Mouse (Mus musculus) neural tube, embryonic 11.5 days (tissue): Measurements from ENCODE around the gene Gjb3. TPM values are rescaled to one million over a fixed set of nuclear protein-coding genes. Genes with fewer than 3 reads are reported as not detected.

ENCODE experiments used
- ATAC-seq: fragments of 200-750 bp; cut with Nextera tagmentation; 2 replicates; pipeline ENCODE4 v1.8.0; 2017; ENCODE audit warnings: moderate number of reproducible peaks, mild to moderate bottlenecking, moderate TSS enrichment, moderate library complexity; ENCODE audit not compliant: insufficient read depth, low FRiP score, low TSS enrichment
- DNase-seq: peaks from one replicate; pipeline ENCODE4 v3.0.0-alpha.2; 2015; ENCODE audit warnings: low spot score
- H3K27ac ChIP-seq: fragments of 300-500 bp; sonication (generic); 2 replicates; pipeline ENCODE4 v1.5.1; 2014; ENCODE audit warnings: low read depth, mild to moderate bottlenecking, low read length
- H3K27me3 ChIP-seq: fragments of 300-500 bp; sonication (generic); 2 replicates; pipeline ENCODE4 v1.6.1; 2014; ENCODE audit warnings: mild to moderate bottlenecking, low read length, mixed read lengths; ENCODE audit not compliant: control insufficient read depth, insufficient read depth
- H3K36me3 ChIP-seq: fragments of 300-500 bp; sonication (generic); 2 replicates; pipeline ENCODE4 v1.6.1; 2014; ENCODE audit warnings: mild to moderate bottlenecking, low read length, moderate library complexity, mixed read lengths; ENCODE audit not compliant: control insufficient read depth, insufficient read depth
- H3K4me1 ChIP-seq: fragments of 300-500 bp; sonication (generic); 2 replicates; pipeline ENCODE4 v1.6.1; 2014; ENCODE audit warnings: low read length, mixed read lengths; ENCODE audit not compliant: control insufficient read depth, insufficient read depth
- H3K4me2 ChIP-seq: fragments of 300-500 bp; sonication (generic); 2 replicates; pipeline ENCODE4 v1.6.1; 2014; ENCODE audit warnings: low read depth, mild to moderate bottlenecking, moderate library complexity
- H3K4me3 ChIP-seq: fragments of 300-500 bp; sonication (generic); 2 replicates; pipeline ENCODE4 v1.5.1; 2014; ENCODE audit warnings: low read depth, low read length
- H3K9ac ChIP-seq: fragments of 300-500 bp; sonication (generic); 2 replicates; pipeline ENCODE4 v1.6.1; 2014; ENCODE audit warnings: mild to moderate bottlenecking, low read length
- H3K9me3 ChIP-seq: fragments of 300-500 bp; sonication (generic); 2 replicates; pipeline ENCODE4 v1.6.1; 2016; ENCODE audit warnings: low read length; ENCODE audit not compliant: control insufficient read depth
- WGBS: fragments of 180-500 bp; shearing (Covaris S2); extraction: QIAGEN DNeasy Blood & Tissue Kit; methylation state at CpG from one replicate; pipeline ENCODE4 v1.1.7; 2014; 5-methylcytosine and 5-hydroxymethylcytosine counted together
- polyA plus RNA-seq: library from polyadenylated mRNA; unstranded; fragments of >200 nt; fragmentation: Nextera tagmentation; extraction: Ambion mirVana; gene quantifications from 2 replicates; pipeline ENCODE4 v1.2.1, GENCODE M21; 2014

Gene Gjb3
- polyA plus RNA-seq, 1 experiment from 2014 or later = 2.5 TPM

GRCm38 (mm10) chr4:127352594-127352993 lies 21.9 kb upstream of the Gjb3 start:
- Histone ChIP-seq H3K36me3 (no peaks in the 10 kb centered on the region), H3K9ac (no peak overlapping the region), H3K4me2 (no peak overlapping the region), H3K27ac (no peak overlapping the region), H3K4me1 (no peaks in the 10 kb centered on the region), H3K27me3 (no peaks in the 10 kb centered on the region), H3K9me3 (no peaks in the 10 kb centered on the region), H3K4me3 (no peak overlapping the region)
- DNase-seq (no peak), ATAC-seq (no peak)
- WGBS = 38% methylated on average over 1 of the region's 1 CpGs

- no peaks in the 10 kb centered on the region for H3K4me1 ChIP-seq
- no peak for DNase-seq
- H3K9ac ChIP-seq = no peak overlapping the region
- H3K4me2 ChIP-seq = no peak overlapping the region
- no peak overlapping the region for H3K27ac ChIP-seq
- ATAC-seq = no peak
- H3K36me3 ChIP-seq = no peaks in the 10 kb centered on the region
- H3K4me3 ChIP-seq = no peak overlapping the region
- 67% methylated on average over 4 of the region's 4 CpGs for WGBS
- H3K27me3 ChIP-seq = no peaks in the 10 kb centered on the region
- no peaks in the 10 kb centered on the region for H3K9me3 ChIP-seq
These were observed 19.1 kb upstream of the Gjb3 start for GRCm38 (mm10) chr4:127349560-127350300.

DNA sequence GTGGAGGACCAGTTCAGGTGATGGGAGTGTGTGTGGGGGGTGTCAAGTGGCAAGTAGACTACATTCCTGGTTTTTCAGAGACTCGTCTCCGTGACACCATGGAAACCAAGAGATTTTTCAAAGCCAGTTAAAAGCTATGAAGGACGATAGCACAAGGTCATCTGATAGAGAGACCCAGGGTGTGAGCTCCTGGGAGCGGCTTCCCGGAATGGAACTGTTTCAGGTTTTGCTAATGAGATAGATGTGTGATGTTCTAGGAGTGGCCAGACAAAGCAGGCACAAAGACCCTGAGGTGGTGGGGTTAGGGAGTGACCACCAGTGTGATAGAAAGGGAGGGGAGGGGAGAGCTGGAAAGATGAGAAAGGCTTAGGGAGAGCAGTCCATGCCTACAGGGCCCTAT lies 14.4 kb upstream of the Gjb3 start:
- H3K4me2 ChIP-seq = no peak overlapping the region
- H3K4me1 ChIP-seq = no peaks in the 10 kb centered on the region
- no peak overlapping the region for H3K4me3 ChIP-seq
- no peaks in the 10 kb centered on the region for H3K27me3 ChIP-seq
- no peak for DNase-seq
- H3K27ac ChIP-seq = no peak overlapping the region
- ATAC-seq = no peak
- no peak overlapping the region for H3K9ac ChIP-seq
- 87% methylated on average over 5 of the region's 5 CpGs for WGBS
- no peaks in the 10 kb centered on the region for H3K36me3 ChIP-seq
- no peaks in the 10 kb centered on the region for H3K9me3 ChIP-seq

DNA sequence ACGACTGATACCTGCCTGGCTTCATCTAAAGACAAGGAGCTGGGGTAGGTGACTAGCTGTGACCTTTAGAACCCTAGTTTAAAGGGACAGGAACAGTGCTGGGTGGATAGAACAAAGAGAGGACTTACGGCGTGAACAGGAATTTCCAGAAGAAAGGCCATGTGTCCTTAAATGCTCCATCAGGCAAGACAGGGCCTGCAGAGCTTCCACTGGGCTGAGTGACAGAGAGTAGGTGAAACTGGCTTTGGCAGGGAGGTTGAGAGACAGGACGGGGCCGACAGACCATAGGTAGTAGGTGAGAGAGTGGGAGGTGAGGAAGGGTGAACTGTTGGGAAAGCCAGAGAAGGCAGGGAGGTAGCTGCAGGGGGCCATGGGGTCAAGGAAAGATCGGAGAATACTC lies 10.7 kb upstream of the Gjb3 start:
- H3K4me3 ChIP-seq = no peak overlapping the region
- WGBS = 64% methylated on average over 6 of the region's 6 CpGs

DNA sequence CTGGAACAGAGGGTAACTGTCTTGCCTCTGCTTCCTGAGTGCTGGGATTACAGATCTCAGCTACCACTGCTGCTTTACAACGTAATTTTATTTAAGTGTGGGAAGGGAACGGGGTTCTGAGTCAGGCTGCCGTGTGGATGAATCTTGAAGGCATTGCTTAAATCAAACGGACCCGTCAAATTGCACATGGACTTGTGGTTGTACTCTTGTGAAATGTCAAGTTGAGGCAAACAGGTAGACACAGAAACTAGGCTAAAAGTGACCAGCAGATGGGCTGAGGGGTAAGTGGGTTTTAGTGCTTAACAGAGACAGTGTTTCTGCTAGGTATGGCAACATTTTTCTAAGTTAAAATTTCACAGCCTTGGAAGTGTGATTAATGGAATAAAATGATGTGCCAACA lies 7.0 kb upstream of the Gjb3 start:
- Histone ChIP-seq H3K4me2 (no peak overlapping the region), H3K9me3 (no peaks in the 10 kb centered on the region), H3K9ac (no peak overlapping the region), H3K27ac (no peak overlapping the region), H3K36me3 (no peaks in the 10 kb centered on the region), H3K4me1 (no peaks in the 10 kb centered on the region), H3K4me3 (no peak overlapping the region), H3K27me3 (no peaks in the 10 kb centered on the region)
- DNase-seq = no peak
- 90% methylated on average over 5 of the region's 5 CpGs for WGBS
- no peak for ATAC-seq

More for the DNA sequence above, 10.7 kb upstream of the Gjb3 start:
- Histone ChIP-seq H3K9ac (no peak overlapping the region), H3K27ac (no peak overlapping the region), H3K4me1 (no peaks in the 10 kb centered on the region), H3K9me3 (no peaks in the 10 kb centered on the region), H3K4me2 (no peak overlapping the region), H3K36me3 (no peaks in the 10 kb centered on the region), H3K27me3 (no peaks in the 10 kb centered on the region)
- ATAC-seq (no peak), DNase-seq (no peak)

GRCm38 (mm10) chr4:127334870-127335504 lies 4.3 kb upstream of the Gjb3 start:
- H3K4me2 ChIP-seq = no peak overlapping the region
- H3K9ac ChIP-seq = no peak overlapping the region
- H3K27ac ChIP-seq = no peak overlapping the region
- peaks cover 16% of the 10 kb centered on the region for H3K27me3 ChIP-seq
- WGBS = 41% methylated on average over 5 of the region's 5 CpGs
- no peak for DNase-seq
- H3K4me1 ChIP-seq = peaks cover 5% of the 10 kb centered on the region; the same call in 1 of the 2 replicates
- no peaks in the 10 kb centered on the region for H3K36me3 ChIP-seq
- no peaks in the 10 kb centered on the region for H3K9me3 ChIP-seq
- no peak for ATAC-seq
- no peak overlapping the region for H3K4me3 ChIP-seq

- no peak overlapping the region for H3K27ac ChIP-seq
- peaks cover 5% of the 10 kb centered on the region; the same call in 1 of the 2 replicates for H3K4me1 ChIP-seq
- peaks cover 33% of the 10 kb centered on the region for H3K27me3 ChIP-seq
- no peaks in the 10 kb centered on the region for H3K9me3 ChIP-seq
- H3K4me2 ChIP-seq = no peak overlapping the region
- H3K9ac ChIP-seq = no peak overlapping the region
- WGBS = 16% methylated on average over 13 of the region's 13 CpGs
- H3K36me3 ChIP-seq = no peaks in the 10 kb centered on the region
- no peak for DNase-seq
- no peak for ATAC-seq
- no peak overlapping the region for H3K4me3 ChIP-seq
These were observed 527 bp upstream of the Gjb3 start for GRCm38 (mm10) chr4:127331171-127331570.

DNA sequence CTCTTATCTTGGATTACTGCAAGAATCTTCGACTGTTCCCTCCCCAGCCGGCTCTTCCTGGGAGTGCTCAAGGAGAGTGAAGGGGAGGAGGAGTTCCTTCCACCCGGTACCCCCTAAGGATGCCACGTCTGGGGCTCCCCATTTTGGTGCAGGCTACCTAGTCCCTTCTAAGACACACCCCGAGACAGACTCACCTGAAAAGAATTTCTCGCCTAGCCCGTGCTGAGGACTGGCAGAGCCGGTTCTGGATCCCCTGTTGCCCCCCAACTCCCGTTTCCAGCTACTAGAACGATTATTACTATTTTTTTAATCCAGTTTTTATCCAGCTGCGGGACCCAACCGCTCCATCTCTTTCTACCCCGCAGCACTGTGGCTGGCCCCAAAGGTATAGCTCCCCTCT lies 893 bp downstream of the Gjb3 start:
- H3K27ac ChIP-seq = no peak overlapping the region
- H3K4me1 ChIP-seq = peaks cover 5% of the 10 kb centered on the region; the same call in 1 of the 2 replicates
- H3K27me3 ChIP-seq = peaks cover 33% of the 10 kb centered on the region
- no peaks in the 10 kb centered on the region for H3K9me3 ChIP-seq
- no peaks in the 10 kb centered on the region for H3K36me3 ChIP-seq
- ATAC-seq (no peak), DNase-seq (no peak)
- 1% methylated on average over 13 of the region's 13 CpGs for WGBS
- H3K4me2 ChIP-seq = peak overlapping the region; percentile 15; the same call in 1 of the 2 replicates
- H3K9ac ChIP-seq = no peak overlapping the region
- H3K4me3 ChIP-seq = no peak overlapping the region

DNA sequence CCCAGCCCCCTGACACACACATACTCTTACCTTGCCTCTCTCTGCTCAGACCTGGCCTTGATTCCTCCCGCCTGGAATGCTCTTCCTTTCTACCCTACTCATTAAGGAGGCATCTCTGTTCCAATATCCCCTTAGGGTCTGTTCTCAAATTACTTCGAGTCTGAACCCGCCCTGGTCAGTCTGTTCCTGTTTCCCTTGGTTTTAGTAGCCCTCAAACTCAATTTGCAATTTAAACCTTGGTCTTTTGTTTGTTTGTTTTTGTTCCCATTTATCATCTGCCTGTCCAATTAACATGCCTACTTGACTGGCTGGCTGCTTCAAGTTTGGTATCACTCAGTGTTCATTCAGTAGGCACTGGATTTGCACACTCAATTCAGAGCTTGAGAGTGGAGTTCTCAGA lies 1.6 kb downstream of the Gjb3 start:
- H3K9ac ChIP-seq = no peak overlapping the region
- ATAC-seq = no peak
- H3K4me2 ChIP-seq = no peak overlapping the region
- peaks cover 33% of the 10 kb centered on the region for H3K27me3 ChIP-seq
- no peaks in the 10 kb centered on the region for H3K9me3 ChIP-seq
- H3K36me3 ChIP-seq = no peaks in the 10 kb centered on the region
- peaks cover 5% of the 10 kb centered on the region; the same call in 1 of the 2 replicates for H3K4me1 ChIP-seq
- 8% methylated on average over 3 of the region's 3 CpGs for WGBS
- H3K4me3 ChIP-seq = no peak overlapping the region
- DNase-seq = no peak
- H3K27ac ChIP-seq = no peak overlapping the region
